Mouse (Mus musculus) C2C12 (cell line): ENCODE results near the gene A830018L16Rik. TPM values are rescaled to one million over a fixed set of nuclear protein-coding genes. Genes with fewer than 3 reads are reported as not detected.
"Not testable (repeated sequence)": the region's sequence is repeated elsewhere in the genome, so short reads cannot be mapped to it uniquely, and the experiment has no call there.

ENCODE experiments used
- H3K27me3 ChIP-seq: one replicate; pipeline ENCODE4 v1.6.1; 2011; ENCODE audit not compliant: control insufficient read depth, insufficient read depth, insufficient read length
- H3K36me3 ChIP-seq: one replicate; pipeline ENCODE4 v1.6.1; 2011; ENCODE audit not compliant: control insufficient read depth, insufficient read depth
- H3K4me3 ChIP-seq: one replicate; pipeline ENCODE4 v1.5.1; 2011; ENCODE audit warnings: mild to moderate bottlenecking, control low read depth; ENCODE audit not compliant: poor library complexity, insufficient read depth, severe bottlenecking
- H3K79me2 ChIP-seq: one replicate; pipeline ENCODE4 v1.6.1; 2011; ENCODE audit not compliant: control insufficient read depth, insufficient read depth
- H3K79me3 ChIP-seq: one replicate; pipeline ENCODE4 v1.6.1; 2011; ENCODE audit warnings: low read depth, control low read depth
- H3ac ChIP-seq: one replicate; pipeline ENCODE3; 2011; ENCODE audit warnings: low read depth; ENCODE audit not compliant: control insufficient read depth, insufficient read length
- CEBPB ChIP-seq: IDR thresholded peaks from one replicate; pipeline ENCODE4 v1.6.1; 2011; ENCODE audit warnings: low read depth, mild to moderate bottlenecking, control low read depth, moderate library complexity
- CTCF ChIP-seq: IDR thresholded peaks from one replicate; pipeline ENCODE4 v1.5.1; 2011; ENCODE audit not compliant: control insufficient read depth, insufficient read depth, insufficient read length
- FOSL1 ChIP-seq: IDR thresholded peaks from one replicate; pipeline ENCODE4 v1.8.0; 2011; ENCODE audit warnings: mild to moderate bottlenecking, low read length; ENCODE audit not compliant: poor library complexity, insufficient read depth, severe bottlenecking
- MAX ChIP-seq: IDR thresholded peaks from one replicate; pipeline ENCODE4 v1.6.1; 2011; ENCODE audit warnings: mild to moderate bottlenecking, control low read depth
- MYOD1 ChIP-seq: IDR thresholded peaks from one replicate; pipeline ENCODE4 v1.6.1; 2011; ENCODE audit warnings: low read depth; ENCODE audit not compliant: control insufficient read depth, insufficient read length
- MYOG ChIP-seq: IDR thresholded peaks from one replicate; pipeline ENCODE4 v1.6.1; 2011; ENCODE audit not compliant: control insufficient read depth, insufficient read length; ENCODE audit errors: extremely low read depth
- USF1 ChIP-seq: IDR thresholded peaks from one replicate; pipeline ENCODE4 v1.6.1; 2011; ENCODE audit warnings: low read depth, mild to moderate bottlenecking, control low read depth, moderate library complexity
- polyA plus RNA-seq: library from polyadenylated mRNA; unstranded; fragments of >200 nt; fragmentation: generic; extraction: Trizol; gene quantifications from one replicate; pipeline ENCODE4 v1.2.1, GENCODE M21; 2012; ENCODE audit warnings: missing spikeins

Gene A830018L16Rik
- polyA plus RNA-seq, 1 experiment = not detected

DNA sequence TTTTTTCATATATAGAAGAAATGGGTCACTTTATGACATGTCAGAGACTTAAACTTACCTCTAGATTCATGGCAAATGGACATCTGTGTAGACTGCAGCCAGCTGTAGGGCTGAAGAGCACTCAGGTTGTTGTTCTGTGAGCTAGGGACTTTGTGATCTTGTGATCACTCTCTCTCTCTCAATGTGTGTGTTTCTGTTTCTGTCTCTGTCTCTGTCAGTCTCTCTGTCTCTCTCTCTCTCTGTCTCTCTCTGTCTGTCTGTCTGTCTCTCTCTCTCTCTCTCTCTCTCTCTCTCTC, 595.6 kb downstream of the A830018L16Rik start:
- Histone ChIP-seq H3K4me3 (no peak overlapping the region), H3K36me3 (no peaks in the 10 kb centered on the region), H3K79me3 (no peaks in the 10 kb centered on the region), H3K27me3 (no peaks in the 10 kb centered on the region), H3K79me2 (no peaks in the 10 kb centered on the region), H3ac (no peak overlapping the region)
- no peak for TF ChIP-seq USF1
- TF ChIP-seq CEBPB = no peak
- TF ChIP-seq FOSL1 = no peak
- no peak for TF ChIP-seq CTCF
- TF ChIP-seq MYOG = no peak
- TF ChIP-seq MAX = no peak
- TF ChIP-seq MYOD1 = no peak

DNA sequence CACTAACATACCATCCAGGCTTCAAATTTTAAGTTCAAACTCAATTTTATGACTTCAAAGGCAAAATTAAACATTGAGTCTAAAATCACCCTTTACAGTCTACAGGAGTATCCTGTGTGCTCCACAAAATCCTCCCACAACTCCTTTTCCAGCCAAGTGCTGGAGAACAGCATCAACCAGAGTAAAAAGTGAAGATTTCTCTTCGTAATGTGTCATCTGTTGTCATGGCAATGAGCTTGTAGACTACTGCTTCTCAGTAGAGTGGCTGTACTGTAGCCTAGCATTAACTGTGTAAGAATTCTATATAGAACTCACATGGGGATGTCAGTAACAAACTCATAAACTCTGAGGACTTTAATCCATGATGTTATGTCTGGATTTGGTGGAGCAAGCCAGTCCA, 596.7 kb downstream of the A830018L16Rik start:
- no peaks in the 10 kb centered on the region for H3K36me3 ChIP-seq
- H3K27me3 ChIP-seq = no peaks in the 10 kb centered on the region
- no peak overlapping the region for H3K4me3 ChIP-seq
- no peak overlapping the region for H3ac ChIP-seq
- H3K79me3 ChIP-seq = no peaks in the 10 kb centered on the region
- TF ChIP-seq USF1 (no peak), MAX (no peak), FOSL1 (no peak), MYOD1 (no peak), CEBPB (no peak), MYOG (no peak), CTCF (no peak)
- H3K79me2 ChIP-seq = no peaks in the 10 kb centered on the region

DNA sequence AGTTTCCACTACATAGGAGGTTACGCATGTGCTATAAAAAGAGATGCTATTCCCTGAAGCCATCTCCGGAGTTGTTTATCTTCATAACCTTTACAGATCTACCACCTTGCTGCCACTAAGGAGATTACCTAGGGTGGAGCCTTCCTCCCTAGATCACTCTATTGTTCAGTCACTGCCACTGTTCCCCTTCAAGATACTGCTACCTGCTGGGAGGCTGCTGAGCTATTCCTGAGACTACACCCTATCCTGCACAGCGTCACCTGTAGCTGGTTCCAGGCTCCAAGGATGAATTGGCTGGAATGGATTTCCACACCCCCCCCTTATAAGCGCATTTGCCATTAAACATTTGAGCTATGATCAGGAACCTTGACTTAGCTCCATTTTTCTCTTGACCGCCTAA, 606.7 kb downstream of the A830018L16Rik start:
- H3K27me3 ChIP-seq, H3ac ChIP-seq, H3K4me3 ChIP-seq, H3K79me2 ChIP-seq, H3K36me3 ChIP-seq, H3K79me3 ChIP-seq: not testable (repeated sequence)
